Mouse (Mus musculus): ENCODE measurements around the gene Arl9. TPM values are rescaled to one million over a fixed set of nuclear protein-coding genes. Genes with fewer than 3 reads are reported as not detected.
"Not testable (repeated sequence)": the region's sequence is repeated elsewhere in the genome, so short reads cannot be mapped to it uniquely, and the experiment has no call there.

The Arl9 gene
- total RNA-seq (2018; cell fraction: chromatin; rRNA removed): not detected
- not detected for total RNA-seq (2018; cell fraction: cytosol; rRNA removed)
- total RNA-seq (2018; cell fraction: nucleus; rRNA removed): not detected
- polyA plus RNA-seq (2018): not detected in 3 replicates

DNA sequence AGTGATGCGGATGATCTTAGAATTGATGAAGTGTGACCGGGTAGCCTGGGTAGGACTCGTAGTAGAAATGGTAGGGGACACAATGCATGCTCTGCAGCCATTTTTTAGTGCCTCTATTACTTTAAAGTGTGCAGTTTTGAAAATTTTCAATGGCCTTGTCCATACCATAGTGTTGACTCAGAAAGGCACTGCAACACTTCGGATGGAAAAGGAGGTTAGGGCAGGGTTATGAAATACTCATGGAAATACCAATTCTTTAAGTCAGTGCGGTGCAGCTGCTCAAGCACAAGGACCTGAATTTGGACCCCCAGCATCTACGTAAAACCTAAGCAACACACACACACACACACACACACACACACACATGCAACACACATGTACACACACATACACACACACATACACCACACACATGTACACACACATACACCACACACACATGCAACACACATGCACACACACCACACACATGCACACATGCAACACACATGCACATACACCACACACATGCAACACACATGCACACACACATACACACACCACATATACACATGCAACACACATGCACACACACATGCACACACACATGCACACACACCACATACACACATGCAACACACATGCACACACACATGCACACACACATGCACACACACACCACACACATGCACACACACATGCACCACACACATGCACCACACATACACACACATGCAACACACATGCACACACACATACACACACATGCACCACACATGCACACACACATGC lies at the start of gene Arl9:
TSS of gene Arl9 (plus strand) at position 5 of the 771 bp plus-strand sequence.
- H3K4me3 ChIP-seq (ENCODE audit: inconsistent target): no peak within 1 kb of the TSS
- no peaks in the 10 kb centered on the region for H3K79me2 ChIP-seq (ENCODE audit: inconsistent target)
- WGBS (ENCODE audit: missing documents): 88% methylated on average over 6 of the region's 6 CpGs
- H3K36me3 ChIP-seq (ENCODE audit: inconsistent target): peaks cover 11% of the 10 kb centered on the region; the same call in 1 of the 2 replicates
- H3K27ac ChIP-seq: no peak within 1 kb of the TSS

DNA sequence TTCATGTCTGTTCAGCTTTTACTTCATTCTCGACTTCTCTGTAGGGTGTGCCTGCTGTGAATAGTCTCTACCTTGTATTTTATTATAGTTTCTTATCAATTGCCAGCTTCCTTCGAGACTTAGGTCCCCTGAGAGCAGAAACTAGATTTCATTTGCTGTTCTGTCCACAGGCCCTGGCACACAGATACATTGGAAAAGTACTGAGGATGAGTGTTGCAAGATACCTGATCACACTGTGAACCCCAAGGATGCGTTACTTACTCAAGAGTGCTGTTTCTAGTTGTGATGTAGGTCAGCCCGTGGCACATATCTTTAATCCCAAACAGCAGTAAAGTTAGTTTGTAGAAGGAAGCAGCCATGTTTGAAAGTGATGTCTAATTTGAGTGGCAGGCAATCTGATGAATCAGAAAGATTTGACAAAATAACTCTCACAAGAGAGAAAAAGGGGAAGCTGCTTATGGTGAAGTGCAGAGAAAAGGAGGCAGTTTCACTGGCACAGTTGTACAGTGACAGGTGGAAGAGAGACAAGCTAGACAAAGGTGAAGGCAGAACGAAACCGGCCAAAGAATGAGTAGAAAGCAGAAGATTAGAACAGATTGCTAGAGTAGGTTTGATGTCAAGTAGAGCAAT lies 49.5 kb upstream of the Arl9 start:
- Histone ChIP-seq H3K36me3 (ENCODE audit: inconsistent target) (peaks cover 26% of the 10 kb centered on the region), H3K4me3 (ENCODE audit: inconsistent target) (no peak overlapping the region), H3K79me2 (ENCODE audit: inconsistent target) (peaks cover 59% of the 10 kb centered on the region), H3K27ac (no peak overlapping the region; the same call in 1 of the 2 replicates)
- WGBS (ENCODE audit: missing documents): 50% methylated on average over 6 of the region's 6 CpGs

DNA sequence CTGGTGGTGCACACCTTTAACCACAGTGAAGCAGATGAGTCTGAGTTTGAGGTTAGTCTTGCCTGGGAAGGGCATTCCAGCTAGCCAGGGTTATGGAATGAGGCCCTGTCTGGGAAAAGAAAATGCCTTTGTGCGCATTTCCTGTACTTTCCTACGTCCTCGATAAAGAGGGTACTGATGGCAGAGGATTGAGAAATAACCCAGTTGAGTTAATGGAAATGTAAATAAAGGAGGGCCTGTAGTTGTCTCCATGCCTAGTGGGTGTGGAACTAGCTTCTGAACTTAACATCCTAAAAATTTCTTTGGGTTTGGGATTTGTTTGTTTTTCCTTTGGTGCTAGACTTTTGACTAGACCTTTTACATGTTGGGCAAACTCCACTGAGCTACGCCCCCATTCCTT lies 48.4 kb upstream of the Arl9 start:
- no peak overlapping the region for H3K27ac ChIP-seq
- peaks cover 34% of the 10 kb centered on the region for H3K36me3 ChIP-seq (ENCODE audit: inconsistent target)
- peaks cover 48% of the 10 kb centered on the region for H3K79me2 ChIP-seq (ENCODE audit: inconsistent target)
- H3K4me3 ChIP-seq (ENCODE audit: inconsistent target): no peak overlapping the region
- 87% methylated on average over 4 of the region's 4 CpGs for WGBS (ENCODE audit: missing documents)

DNA sequence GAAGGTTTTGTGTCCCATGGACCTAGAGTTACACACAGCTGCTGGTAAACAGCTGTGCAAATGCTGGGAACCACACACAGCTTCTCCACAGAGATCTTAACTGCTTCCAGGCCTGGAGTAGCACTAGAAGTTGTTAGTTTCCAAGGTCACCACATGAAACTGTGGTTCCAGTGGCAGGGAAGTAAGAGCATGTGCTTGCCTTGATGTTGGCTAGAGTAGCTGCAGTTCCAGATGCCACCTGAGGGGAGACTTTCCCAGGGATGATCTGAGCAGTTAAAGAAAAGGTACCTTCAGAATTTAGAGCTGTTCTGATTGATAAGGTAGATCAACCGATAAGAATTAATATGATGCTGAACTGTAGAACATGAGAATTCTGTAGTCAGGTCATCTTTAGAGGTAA lies 45.9 kb upstream of the Arl9 start:
- Histone ChIP-seq H3K4me3 (ENCODE audit: inconsistent target) (no peak overlapping the region), H3K36me3 (ENCODE audit: inconsistent target) (peaks cover 58% of the 10 kb centered on the region), H3K79me2 (ENCODE audit: inconsistent target) (peaks cover 32% of the 10 kb centered on the region), H3K27ac (no peak overlapping the region)
- WGBS (ENCODE audit: missing documents): 100% methylated on average over 1 of the region's 1 CpGs

DNA sequence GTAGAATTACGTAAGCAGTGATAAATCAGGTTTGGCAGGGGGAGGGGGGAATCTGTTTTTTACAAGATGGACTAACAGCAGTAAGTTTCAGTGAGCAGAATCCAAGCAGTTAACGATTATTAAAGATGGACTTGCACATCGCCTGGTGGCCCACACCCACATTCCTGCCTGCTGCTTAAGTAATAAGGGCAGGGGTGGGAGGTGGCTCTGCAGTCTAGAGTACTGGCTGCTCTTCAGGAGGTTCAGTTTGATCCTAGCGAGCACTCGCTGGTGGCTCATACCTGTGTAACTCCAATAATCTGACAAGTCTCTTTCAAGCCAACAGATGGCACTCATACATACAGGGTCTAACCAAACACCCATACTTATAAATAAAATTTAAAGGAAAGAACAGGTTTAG lies 44.3 kb upstream of the Arl9 start:
- Histone ChIP-seq H3K27ac (no peak overlapping the region), H3K36me3 (ENCODE audit: inconsistent target) (peaks cover 67% of the 10 kb centered on the region), H3K4me3 (ENCODE audit: inconsistent target) (no peak overlapping the region), H3K79me2 (ENCODE audit: inconsistent target) (peaks cover 18% of the 10 kb centered on the region)
- WGBS (ENCODE audit: missing documents): 96% methylated on average over 5 of the region's 5 CpGs

DNA sequence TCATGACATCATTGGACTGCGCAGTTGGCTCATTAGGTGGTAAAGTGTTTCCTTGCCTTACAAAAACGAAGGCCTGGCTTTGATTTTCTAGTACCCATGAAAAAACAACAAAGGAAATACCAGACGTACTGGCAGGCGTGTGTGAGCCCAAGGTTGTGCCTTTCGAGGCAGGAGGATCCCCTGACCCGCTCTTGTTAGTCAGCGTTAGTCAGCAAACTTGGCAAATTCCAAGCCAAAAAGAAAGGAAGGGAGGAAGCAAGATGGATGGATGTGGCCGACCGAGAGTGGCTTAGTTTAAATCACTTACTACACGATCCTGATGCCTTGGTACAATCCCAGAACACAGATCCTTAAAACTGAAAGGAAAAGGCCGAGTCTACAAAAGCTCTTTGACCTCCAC lies 41.3 kb upstream of the Arl9 start:
- no peak overlapping the region for H3K4me3 ChIP-seq (ENCODE audit: inconsistent target)
- H3K79me2 ChIP-seq (ENCODE audit: inconsistent target): no peaks in the 10 kb centered on the region
- 92% methylated on average over 11 of the region's 11 CpGs for WGBS (ENCODE audit: missing documents)
- no peak overlapping the region for H3K27ac ChIP-seq
- peaks cover 82% of the 10 kb centered on the region for H3K36me3 ChIP-seq (ENCODE audit: inconsistent target)

DNA sequence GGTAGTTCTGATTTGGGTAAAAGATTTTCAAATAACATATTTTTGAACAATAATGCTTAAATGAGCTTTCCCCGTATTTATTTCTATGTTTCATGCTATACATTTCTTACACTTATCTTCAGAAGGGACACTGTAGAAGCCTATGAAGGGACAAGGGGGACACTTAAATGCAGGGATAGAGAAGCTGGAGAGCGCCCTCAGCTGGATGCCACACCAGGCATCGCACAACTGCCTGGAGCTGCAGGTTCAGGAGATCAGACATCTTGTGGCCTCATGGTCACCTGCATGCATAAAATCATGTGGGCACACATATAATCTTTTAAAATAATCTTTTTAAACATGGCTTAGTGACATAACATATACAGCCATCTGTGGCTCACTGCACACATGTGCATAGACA lies 39.2 kb upstream of the Arl9 start:
- Histone ChIP-seq H3K4me3 (ENCODE audit: inconsistent target) (no peak overlapping the region), H3K36me3 (ENCODE audit: inconsistent target) (peaks cover 84% of the 10 kb centered on the region), H3K27ac (no peak overlapping the region), H3K79me2 (ENCODE audit: inconsistent target) (no peaks in the 10 kb centered on the region)
- WGBS (ENCODE audit: missing documents): 100% methylated on average over 3 of the region's 3 CpGs

DNA sequence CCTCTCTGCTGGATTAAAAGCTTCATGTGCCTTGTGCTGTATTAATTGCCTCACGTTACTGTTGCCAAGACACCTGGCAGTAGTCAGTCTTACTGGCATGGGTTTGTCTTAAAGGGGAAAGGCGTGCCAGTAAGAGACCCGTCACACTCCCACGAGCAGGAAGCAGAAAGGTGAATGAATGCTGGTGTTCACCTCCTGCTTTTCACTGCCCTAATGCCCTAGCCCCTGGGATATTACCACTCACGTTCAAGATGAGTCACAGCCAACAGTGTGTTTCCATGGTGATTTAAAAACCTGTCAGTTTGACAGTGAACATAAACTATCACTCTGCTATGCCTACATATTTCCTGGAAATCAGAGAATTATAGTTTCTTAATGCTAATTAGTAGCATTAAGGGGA lies 34.6 kb upstream of the Arl9 start:
- no peak overlapping the region for H3K4me3 ChIP-seq (ENCODE audit: inconsistent target)
- H3K36me3 ChIP-seq (ENCODE audit: inconsistent target): peaks cover 45% of the 10 kb centered on the region
- 94% methylated on average over 5 of the region's 5 CpGs for WGBS (ENCODE audit: missing documents)

DNA sequence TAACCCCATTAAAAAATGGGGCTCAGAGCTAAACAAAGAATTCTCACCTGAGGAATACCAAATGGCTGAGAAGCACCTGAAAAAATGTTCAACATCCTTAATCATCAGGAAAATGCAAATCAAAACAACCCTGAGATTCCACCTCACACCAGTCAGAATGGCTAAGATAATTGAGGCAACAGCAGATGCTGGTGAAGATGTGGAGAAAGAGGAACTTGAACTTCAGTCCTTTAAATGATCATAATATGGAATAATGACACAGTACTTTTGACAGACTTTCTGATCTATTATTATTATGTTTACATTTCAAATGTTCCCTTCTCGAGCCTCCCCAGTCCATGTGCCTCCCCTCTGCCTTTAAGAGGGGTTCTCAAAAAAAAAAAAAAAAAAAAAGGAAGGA lies 32.7 kb upstream of the Arl9 start:
- not testable (repeated sequence) for H3K4me3 ChIP-seq (ENCODE audit: inconsistent target); H3K27ac ChIP-seq
- peaks cover 16% of the 10 kb centered on the region for H3K79me2 ChIP-seq (ENCODE audit: inconsistent target)
- 88% methylated on average over 1 of the region's 1 CpGs for WGBS (ENCODE audit: missing documents)
- peaks cover 31% of the 10 kb centered on the region for H3K36me3 ChIP-seq (ENCODE audit: inconsistent target)

More for the DNA sequence above, 34.6 kb upstream of the Arl9 start:
- no peak overlapping the region for H3K27ac ChIP-seq
- peaks cover 3% of the 10 kb centered on the region; the same call in 1 of the 2 replicates for H3K79me2 ChIP-seq (ENCODE audit: inconsistent target)

DNA sequence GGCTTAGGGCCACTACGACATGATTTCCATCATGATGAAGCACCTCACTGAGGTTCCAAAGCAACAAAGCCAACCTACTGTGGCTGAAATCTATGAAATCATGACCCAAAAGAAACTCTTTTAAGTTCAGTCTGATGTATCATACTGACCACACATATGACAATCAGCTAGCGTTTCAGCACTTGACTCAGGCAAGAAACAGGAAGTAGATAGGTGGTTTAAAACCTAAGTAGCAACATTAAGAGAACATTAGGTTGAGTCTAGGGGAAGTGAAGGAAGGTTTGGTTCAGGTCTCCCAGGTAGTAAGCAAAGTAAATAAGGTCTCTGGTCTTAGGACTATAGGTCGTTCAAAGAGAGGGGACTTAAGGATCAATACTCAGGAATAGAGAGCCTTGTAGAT lies 30.4 kb upstream of the Arl9 start:
- Histone ChIP-seq H3K4me3 (ENCODE audit: inconsistent target) (peak overlapping the region; percentile 98), H3K36me3 (ENCODE audit: inconsistent target) (peaks cover 9% of the 10 kb centered on the region), H3K27ac (no peak overlapping the region), H3K79me2 (ENCODE audit: inconsistent target) (peaks cover 33% of the 10 kb centered on the region)
- WGBS (ENCODE audit: missing documents): 32% methylated on average over 3 of the region's 3 CpGs

DNA sequence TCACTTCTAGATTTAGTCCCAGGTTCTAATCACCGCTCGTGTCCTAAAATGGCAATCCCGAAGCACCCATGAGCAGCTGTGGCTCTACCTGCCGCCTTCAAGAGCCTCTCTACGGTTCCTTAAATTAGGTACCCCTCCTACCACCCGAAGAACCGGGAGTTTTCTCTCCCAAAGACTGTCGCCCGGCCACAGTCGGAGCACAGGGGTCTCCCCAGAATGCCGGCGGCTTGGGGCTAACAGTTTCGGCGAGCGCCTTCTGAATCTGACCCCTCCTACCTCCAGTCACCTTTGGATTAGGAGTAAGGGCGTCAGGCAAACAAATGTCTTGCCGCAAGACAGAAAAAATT lies 29.7 kb upstream of the Arl9 start:
- 2% methylated on average over 15 of the region's 17 CpGs for WGBS (ENCODE audit: missing documents)
- Histone ChIP-seq H3K27ac (peak overlapping the region; percentile 72), H3K36me3 (ENCODE audit: inconsistent target) (peaks cover 11% of the 10 kb centered on the region), H3K79me2 (ENCODE audit: inconsistent target) (peaks cover 33% of the 10 kb centered on the region), H3K4me3 (ENCODE audit: inconsistent target) (peak overlapping the region; percentile 98)

DNA sequence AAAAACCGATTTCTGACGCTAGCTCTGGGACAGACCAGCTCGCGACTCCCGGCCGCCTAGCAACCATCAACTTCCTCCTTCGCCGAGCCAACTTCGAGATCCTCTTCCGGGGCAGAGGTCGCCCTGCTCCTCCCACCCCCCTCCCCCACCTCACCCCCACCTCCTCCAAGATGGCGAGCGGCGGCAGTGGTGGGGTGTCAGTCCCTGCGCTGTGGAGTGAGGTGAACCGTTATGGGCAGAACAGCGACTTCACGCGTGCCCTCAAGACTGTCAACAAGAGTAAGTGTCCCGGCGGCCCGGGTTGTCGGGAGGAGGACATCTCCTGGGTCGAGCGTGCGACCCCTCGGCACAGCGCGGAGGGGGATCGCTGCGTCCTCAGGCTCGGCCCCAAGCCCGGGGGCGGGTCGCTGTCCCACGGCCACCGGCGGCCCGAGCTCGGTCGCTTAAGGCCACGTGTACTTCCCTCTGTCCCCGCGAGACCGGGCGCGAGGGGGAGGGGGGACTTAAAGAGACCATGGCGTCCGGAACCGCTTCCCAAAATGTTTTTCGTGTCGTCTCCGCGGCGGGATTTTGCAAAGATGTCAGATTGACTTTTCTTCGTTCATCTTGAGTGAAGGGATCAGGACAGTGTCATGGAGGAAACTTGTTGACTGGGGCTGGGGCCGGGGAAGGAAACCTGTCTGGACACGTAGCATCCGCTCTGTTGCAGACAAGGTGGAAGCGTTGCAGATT lies 29.1 kb upstream of the Arl9 start, which contains the start of gene Srp72:
TSS of gene Srp72 (plus strand) at position 130 of the 732 bp plus-strand sequence.
- Histone ChIP-seq H3K36me3 (ENCODE audit: inconsistent target) (peaks cover 12% of the 10 kb centered on the region), H3K79me2 (ENCODE audit: inconsistent target) (peaks cover 33% of the 10 kb centered on the region), H3K4me3 (ENCODE audit: inconsistent target) (peak within 1 kb of the TSS; percentile 98), H3K27ac (peak within 1 kb of the TSS; percentile 72)
- WGBS (ENCODE audit: missing documents): 1% methylated on average over 59 of the region's 60 CpGs

DNA sequence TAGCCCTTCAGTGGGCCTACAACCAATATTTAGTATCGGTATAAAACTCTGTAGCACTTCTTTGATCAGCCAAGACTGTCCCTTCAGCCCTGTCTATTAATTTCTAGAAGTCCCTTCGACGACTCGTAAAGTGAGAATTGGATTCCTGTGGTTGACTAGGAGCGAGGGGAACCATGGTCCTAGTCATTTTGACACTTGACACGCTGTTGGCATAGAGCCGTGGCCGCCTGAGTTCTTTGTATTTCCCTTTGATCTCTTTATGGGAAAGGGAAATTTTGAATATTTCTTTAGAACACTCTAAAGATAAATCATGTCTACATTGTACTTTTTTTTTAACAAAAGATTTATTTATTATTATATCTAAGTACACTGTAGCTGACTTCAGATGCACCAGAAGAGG lies 28.1 kb upstream of the Arl9 start:
- WGBS (ENCODE audit: missing documents): 82% methylated on average over 8 of the region's 8 CpGs
- Histone ChIP-seq H3K79me2 (ENCODE audit: inconsistent target) (peaks cover 33% of the 10 kb centered on the region), H3K27ac (no peak overlapping the region), H3K4me3 (ENCODE audit: inconsistent target) (peak overlapping the region; percentile 98; the same call in 1 of the 2 replicates), H3K36me3 (ENCODE audit: inconsistent target) (peaks cover 22% of the 10 kb centered on the region)

DNA sequence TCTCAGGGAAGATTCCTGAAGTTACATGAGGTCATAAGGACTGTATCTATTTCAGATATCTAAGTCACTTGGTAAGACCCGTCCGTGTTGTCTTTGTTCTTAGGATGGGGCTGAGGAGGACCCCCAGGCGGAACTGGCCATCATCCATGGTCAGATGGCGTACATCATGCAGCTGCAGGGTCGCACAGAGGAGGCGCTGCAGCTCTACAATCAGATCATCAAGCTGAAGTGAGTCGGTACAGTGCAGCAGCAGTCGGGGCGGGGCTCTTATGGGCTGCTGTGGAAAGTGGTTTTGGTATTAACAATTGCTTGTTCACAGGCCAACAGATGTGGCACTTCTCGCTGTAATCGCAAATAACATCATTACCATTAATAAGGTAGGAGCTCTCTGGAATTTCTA lies 19.8 kb upstream of the Arl9 start:
- H3K27ac ChIP-seq: no peak overlapping the region
- H3K4me3 ChIP-seq (ENCODE audit: inconsistent target): no peak overlapping the region
- no peaks in the 10 kb centered on the region for H3K79me2 ChIP-seq (ENCODE audit: inconsistent target)
- WGBS (ENCODE audit: missing documents): 96% methylated on average over 11 of the region's 11 CpGs
- H3K36me3 ChIP-seq (ENCODE audit: inconsistent target): peaks cover 86% of the 10 kb centered on the region

All from macrophage (primary cell).